23 mouse cellular contexts compared by ENCODE assay signal in genomic region chr12:73392507-73392906, GRCm38 (mm10).
"Had no signal": no experiment of that assay in that cellular context is flagged by ENCODE, and none has a peak within 500 bp of the region (broad histone marks: within the 10 kb centered on the region; RNA-seq: fewer than 3 reads in every experiment).

No protein-coding gene starts in this region.

- H3K36me3 ChIP-seq: kidney, embryonic 15.5 days; liver, embryonic 12.5 days; liver, embryonic 15.5 days; lung, embryonic 15.5 days; midbrain, embryonic 10.5 days; midbrain, embryonic 13.5 days; neural tube, embryonic 13.5 days; stomach, embryonic 15.5 days had no signal

- DNase-seq: kidney, adult 8-10 months; kidney, postnatal 10 days; kidney, postnatal 4 days; left cerebral cortex, postnatal 4 days; liver; lung, adult 18-20 months; lung, postnatal 10 days; lung, postnatal 36 days; retina, postnatal 1 day; right cerebral cortex, postnatal 25 days; spleen, adult 18-20 months; thymus, postnatal 25 days had no signal

- H3K4me3 ChIP-seq: kidney, embryonic 15.5 days; liver, embryonic 12.5 days; liver, embryonic 15.5 days; lung, embryonic 15.5 days; megakaryocyte, embryonic 14.5 days; midbrain, embryonic 10.5 days; midbrain, embryonic 13.5 days; myocyte; neural tube, embryonic 13.5 days; stomach, embryonic 15.5 days had no signal

- H3K4me1 ChIP-seq: liver, embryonic 12.5 days; liver, embryonic 15.5 days; stomach, embryonic 15.5 days had no signal

- H3K9me3 ChIP-seq: kidney, embryonic 15.5 days; liver, embryonic 12.5 days; liver, embryonic 15.5 days; lung, embryonic 15.5 days; midbrain, embryonic 10.5 days; midbrain, embryonic 13.5 days; neural tube, embryonic 13.5 days; stomach, embryonic 15.5 days had no signal

- H3K27ac ChIP-seq: kidney, embryonic 15.5 days; liver, embryonic 12.5 days; liver, embryonic 15.5 days; lung, embryonic 15.5 days; midbrain, embryonic 13.5 days; neural tube, embryonic 13.5 days; stomach, embryonic 15.5 days had no signal

- H3K9ac ChIP-seq: kidney, embryonic 15.5 days; liver, embryonic 12.5 days; liver, embryonic 15.5 days; lung, embryonic 15.5 days; midbrain, embryonic 13.5 days; neural tube, embryonic 13.5 days; stomach, embryonic 15.5 days had no signal

- H3K4me2 ChIP-seq: kidney, embryonic 15.5 days; liver, embryonic 12.5 days; liver, embryonic 15.5 days; lung, embryonic 15.5 days; midbrain, embryonic 13.5 days; neural tube, embryonic 13.5 days; stomach, embryonic 15.5 days had no signal

- ATAC-seq: liver, embryonic 12.5 days; midbrain, embryonic 13.5 days; midbrain, embryonic 16.5 days had no signal

- H3K27me3 ChIP-seq: kidney, embryonic 15.5 days; liver, embryonic 12.5 days; liver, embryonic 15.5 days; lung, embryonic 15.5 days; midbrain, embryonic 13.5 days; neural tube, embryonic 13.5 days; stomach, embryonic 15.5 days had no signal
